Mouse (Mus musculus) E14TG2a.4 (cell line): ENCODE results near the gene Ifng.

Experiments
- CTCF ChIP-seq: conservative IDR thresholded peaks from 2 replicates; pipeline ENCODE4 v1.5.1; 2014; ENCODE audit warnings: low read length
- NANOG ChIP-seq: IDR thresholded peaks from 2 replicates; pipeline ENCODE4 v1.6.1; 2014; ENCODE audit warnings: borderline replicate concordance, low read length, mixed read lengths
- POU5F1 ChIP-seq: IDR thresholded peaks from 2 replicates; pipeline ENCODE4 v1.6.1; 2014; ENCODE audit warnings: low read length, borderline replicate concordance

DNA sequence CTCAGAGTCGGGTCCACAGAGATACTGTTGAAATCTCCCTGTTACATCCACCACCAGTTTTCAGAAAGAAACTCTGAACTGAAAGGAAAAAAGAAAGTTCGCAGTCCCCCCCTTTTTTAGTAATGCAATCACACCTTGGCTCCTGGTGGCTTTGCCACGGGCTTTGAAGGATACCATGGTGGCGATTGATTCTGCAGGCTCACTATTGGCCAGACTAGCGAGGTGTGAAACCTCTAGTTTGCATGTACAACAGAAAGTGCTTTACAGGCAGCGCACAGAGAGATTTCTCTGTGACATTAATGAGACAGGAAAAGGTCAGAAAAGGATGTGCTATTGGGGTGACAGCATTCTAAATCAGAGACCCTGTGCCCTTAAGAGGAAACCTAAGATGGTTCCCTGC is 5.3 kb upstream of the Ifng start:
- no peak for TF ChIP-seq CTCF
- TF ChIP-seq NANOG, result no peak
- no peak for TF ChIP-seq POU5F1
